Mouse (Mus musculus): ENCODE data around the gene Tmem81. TPM values are rescaled to one million over a fixed set of nuclear protein-coding genes. Genes with fewer than 3 reads are reported as not detected.

Gene Tmem81
- total RNA-seq, 2 experiments from 2014 or later: 1.1 to 1.4 TPM

DNA sequence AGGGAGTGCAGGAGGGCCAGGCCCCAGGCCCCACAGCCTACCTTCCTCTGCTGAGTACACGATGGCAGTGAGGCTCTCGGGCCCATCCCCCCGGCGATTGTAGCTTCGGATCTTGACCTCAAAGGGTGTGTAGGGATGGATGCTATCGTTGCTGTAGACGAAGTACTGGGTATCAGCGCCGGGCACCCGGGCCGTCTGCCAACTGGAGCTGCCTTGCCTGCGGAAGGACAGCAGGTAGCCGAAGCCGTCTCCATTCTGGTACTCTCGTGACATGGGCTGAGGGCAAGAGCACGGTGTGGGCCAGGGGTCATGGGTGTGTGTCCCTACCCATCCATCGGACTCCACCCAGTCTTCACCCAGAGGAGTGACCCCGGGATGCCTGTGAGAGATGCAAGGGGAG lies 12.6 kb downstream of the Tmem81 start:
- DNase-seq (ENCODE audit: low spot score): no peak

DNA sequence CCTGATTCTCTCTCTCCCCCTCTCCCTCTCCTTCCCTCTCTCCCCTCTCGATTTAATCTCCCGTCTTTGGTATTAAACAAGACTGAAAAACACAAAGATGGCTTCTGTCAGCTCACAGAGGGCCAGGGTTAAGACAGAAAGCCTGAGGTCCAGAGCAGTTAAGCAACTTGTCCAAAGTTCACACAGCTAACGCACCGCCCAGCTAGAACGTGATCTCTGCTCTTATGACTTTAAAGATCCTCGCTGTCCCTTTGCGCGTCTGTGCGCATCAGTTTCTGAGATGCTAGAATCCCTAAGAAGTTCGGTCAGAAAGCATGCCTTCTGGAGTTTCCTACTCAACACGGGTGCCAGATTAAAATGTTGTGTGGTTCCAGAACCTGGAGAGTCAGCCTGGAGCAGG lies 13.7 kb downstream of the Tmem81 start:
- DNase-seq (ENCODE audit: low spot score): no peak

DNA sequence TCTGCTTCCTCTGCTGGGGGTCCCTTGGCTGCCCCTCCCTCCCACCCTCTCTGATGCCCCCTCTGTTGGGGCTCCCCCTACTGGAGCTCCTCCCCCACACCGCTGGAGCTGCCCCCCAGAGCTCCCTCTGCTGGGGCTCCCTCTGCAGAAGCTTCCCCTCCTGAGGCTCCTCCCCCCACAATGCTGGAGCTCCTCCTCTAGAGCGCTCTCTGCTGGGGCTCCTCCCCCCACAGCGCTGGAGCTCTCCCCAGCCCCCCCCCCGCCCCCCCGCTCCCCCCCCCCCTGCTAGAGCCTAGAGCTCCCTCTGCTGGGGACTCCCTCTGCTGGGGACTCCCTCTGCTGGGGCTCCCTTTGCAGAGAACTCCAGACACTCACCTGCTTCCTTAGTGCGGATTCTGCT lies 14.7 kb downstream of the Tmem81 start:
- DNase-seq (ENCODE audit: low spot score): peak; percentile 73

DNA sequence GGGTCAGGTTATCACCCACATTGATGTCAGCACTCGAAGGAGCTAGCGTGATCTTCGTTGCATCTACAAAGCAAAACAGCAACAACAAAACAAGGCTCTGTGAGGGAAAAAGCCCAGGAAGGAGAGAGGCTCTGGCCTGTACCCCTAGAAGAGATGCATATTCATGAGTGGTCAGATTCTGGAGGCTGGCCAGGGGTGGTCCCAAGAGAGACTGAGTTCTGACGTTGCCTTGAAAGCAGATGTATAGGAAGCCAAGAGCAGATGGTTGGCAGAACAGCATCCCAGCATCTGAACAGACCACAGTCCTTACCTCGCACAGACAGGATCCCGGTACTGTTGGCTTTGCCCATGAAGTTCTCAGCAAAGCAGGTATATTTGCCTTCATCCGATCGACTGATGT lies 17.0 kb downstream of the Tmem81 start:
- no peak for DNase-seq (ENCODE audit: low spot score)

DNA sequence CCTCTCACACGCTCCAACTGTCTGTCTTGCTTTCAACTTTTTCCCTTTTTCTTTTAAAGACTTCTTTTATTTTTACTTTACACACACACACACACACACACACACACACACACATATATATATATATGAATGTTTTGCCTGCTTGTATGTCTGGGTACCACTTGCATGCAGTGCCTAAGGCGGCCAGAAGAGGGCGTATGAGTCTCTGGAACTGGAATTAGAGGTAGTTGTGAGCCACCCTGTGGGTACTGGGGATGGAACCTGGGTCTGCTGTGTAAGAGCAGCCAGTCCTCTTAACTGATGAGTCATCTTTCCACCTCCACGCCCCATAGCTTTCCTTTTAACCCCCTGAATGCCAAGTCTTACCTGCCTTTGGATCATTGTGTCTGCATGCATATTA lies 17.9 kb downstream of the Tmem81 start:
- no peak for DNase-seq (ENCODE audit: low spot score)

DNA sequence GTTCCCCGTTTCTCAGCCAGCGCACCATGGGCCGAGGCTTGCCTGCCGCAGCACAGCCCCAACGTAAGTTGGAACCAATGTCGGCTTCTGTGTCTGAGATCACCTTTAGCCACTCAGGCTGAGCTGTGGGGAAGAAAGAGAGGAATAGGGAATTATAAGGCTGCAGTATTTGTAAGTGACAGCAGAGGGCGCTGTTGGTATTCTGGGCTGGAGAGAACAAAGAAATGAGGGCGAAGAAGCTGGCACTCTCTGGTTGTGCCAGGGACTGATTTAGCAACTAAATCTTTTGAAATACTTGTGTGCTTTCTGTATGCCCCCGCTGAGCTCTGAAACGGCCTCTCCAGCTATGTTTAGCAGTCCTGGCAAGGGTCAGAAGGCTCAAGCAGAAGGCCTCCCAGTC lies 19.8 kb downstream of the Tmem81 start:
- peak; percentile 63 for DNase-seq (ENCODE audit: low spot score)

DNA sequence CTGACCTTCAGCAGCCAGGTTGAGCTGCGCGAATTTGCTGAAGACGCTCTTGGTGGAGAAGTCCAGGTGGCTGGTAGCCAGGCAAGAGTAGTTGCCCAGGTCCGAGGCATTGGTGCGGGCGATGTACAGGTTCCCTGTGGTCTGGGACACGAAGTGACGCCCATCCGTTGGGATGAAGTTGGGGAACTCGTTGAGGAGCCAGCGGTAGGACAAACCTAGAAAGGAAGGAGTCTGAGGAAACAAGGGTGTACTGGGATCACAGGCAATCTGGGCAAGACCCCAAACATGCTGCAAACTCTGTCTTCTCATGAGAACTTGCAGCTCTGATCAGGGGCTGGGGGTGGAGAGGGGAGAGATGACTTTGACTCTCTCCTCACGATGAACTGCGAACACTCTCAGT lies 22.0 kb downstream of the Tmem81 start:
- no peak for DNase-seq (ENCODE audit: low spot score)

DNA sequence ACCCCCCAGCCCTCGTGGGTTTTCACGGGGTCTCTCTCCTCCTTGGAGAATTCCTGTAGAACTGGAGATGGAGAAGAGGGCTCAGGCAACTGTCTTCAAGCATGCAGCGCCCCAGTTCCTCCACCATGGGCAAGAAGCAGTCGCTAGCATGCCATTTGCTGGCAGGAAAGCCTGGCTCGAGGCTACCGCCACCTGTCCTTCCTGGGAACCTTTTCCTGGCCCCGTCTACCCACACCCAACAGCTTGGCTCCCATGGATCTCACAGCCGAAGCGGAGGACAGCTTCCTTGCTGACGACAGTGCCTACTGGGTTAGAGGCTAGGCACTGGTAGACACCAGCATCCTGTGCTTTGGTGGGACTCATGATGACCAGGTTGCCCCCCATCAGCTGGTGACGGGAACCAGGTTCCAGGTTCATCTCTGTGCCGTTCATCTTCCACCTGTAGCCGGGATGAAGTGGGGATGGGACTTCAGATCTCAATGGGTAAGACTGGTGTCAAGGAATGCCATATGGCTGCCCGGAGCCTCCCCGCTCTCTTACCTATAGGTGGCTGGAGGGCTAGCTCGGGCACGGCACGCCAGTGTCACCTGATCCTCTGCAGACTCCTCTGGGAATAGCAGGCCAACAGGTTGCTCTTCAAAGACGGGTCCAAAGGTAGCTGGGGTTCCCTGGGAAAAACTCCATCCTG lies 22.8 kb downstream of the Tmem81 start:
- DNase-seq (ENCODE audit: low spot score): peak; percentile 28

DNA sequence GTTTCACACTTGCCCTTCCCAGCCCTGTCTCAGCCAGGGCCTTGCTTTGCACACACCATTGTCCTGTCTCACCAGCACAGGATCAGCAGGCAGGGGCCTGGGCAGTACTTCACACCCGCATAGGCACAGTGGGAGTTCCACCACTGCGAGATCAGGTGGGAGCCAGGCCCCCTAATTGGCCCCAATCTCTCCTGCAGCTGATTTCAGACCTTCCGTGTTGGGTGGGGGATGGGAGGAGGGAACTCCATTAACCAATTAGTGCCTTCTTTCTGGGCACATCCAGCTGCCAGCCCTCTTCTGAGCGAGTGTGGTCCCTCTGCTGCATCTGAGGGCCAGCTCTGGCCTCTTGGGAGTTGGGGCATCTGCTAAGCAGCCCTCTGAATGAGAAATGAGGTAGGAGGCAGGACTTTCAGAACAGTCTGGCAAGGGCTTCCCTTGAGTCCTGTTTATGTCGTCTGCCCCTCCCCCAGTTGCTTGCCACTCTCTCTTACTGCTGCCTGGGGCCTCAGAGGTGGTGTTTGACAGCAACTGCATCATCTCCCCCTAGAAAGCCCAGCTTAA lies 24.7 kb downstream of the Tmem81 start:
- no peak for DNase-seq (ENCODE audit: low spot score)

DNA sequence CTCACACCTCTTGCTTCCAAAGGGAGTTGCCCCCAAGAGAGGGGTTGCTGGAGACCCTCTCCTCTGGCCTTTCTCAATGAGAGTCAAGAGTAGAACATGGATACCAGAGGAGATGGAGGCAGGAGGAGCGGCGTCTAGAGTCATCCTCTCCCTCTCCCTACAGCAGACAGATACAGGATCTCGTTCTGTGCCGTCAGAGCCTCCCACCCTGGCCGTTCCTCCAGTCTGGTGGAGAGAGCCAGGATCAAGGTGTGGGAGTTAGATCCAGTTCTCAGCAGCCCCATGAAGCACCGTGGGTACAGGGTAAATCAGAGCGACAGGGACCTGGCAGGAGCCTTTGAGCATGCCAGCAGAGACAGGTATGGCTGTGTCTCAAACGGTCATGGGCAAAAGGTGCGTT lies 26.5 kb downstream of the Tmem81 start:
- no peak for DNase-seq (ENCODE audit: low spot score)

DNA sequence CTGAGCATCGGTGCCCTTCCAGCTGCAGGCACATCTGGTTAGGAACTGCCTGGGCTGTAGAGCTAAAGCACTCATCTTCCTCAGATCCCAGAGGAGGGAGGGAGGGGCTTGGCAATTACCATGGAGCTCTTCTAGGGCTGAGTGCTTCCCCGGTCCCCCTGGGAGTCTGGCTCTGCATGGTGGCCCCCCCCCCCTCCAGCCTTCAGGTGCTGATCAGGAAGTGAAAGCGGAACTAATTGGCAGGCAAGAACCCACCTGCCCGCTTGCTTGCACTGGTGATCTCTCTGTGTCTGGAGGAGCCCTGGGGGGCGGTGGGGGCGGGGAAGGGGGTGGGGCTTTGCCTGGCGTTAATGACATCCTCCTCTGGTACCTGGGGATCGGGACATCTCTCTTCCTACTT lies 27.8 kb downstream of the Tmem81 start:
- no peak for DNase-seq (ENCODE audit: low spot score)

DNA sequence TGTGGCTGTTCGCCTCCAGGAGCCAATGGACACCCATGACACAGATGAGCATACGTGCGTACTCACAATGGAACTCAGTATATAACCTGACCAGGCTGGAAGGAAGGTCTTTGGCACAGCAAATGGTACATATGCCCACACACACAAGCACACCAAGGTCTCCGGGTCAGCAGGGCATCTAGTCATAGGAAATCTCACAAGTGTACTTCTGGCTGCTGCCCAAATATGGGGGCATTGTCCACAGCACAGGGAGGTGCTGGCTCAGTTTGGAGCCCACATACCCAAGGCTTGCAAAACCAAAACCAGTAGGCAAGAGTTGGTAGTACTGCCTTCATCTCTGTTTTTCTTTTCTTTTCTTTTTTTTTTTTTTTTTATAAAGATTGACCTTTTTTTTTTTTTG lies 29.5 kb downstream of the Tmem81 start:
- DNase-seq (ENCODE audit: low spot score): no peak

DNA sequence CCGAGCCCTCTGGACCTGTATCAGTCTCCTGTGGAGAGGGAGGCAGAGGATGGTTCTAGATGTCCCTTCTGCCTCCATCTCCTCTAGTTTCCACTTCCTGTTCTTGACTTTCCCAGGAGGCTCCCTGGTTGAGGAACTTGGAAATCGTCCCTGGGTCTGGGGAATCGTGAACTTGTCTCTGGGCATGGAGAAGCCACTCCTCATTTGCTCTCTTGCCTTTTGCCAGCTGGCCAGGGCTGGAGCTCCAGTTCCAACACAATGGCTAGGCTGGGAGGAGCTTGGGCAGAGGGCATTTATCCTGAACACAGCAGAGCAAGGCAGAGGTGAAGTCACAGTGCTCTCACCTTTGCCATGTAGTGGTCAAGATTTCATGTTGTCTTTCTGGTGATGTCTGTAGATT lies 30.4 kb downstream of the Tmem81 start:
- DNase-seq (ENCODE audit: low spot score): no peak

DNA sequence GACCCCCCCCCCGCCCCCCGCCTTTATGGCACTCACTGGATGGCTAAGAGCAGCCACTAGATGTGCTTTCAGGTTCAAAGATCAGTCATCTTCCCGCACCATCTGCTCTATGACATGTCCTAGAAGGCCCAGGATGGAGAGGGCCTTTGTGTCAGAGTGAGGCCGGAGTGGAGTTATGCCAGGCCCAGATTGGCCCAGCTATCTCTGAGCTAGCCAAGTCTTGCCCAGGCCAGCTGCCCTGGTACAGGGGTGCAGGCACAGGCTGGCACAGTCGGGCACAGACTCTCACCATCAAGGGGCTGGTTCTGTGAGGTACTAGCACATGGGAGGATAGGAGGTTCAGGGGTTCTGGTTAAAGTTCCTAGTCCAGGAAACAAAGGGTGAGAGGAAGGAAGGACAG lies 31.7 kb downstream of the Tmem81 start:
- DNase-seq (ENCODE audit: low spot score): no peak

DNA sequence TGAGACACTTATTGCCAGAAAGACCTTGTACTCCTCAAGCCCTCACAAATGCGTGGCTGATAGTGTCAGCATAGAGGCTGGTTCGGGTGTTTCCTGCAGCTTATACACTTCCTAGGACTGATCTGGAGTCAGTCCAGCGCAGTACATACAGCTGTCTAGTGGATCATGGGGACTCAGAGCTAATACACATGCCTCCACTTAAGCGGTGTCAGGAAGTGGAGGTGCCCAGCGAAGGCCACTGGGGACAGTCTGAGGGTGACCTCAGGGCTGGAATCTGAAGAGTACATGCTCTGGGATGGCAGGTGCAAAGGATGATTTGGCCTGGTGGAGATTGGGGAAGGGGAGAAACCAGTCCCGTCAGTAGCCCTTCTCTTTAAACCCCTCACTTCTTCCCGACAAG lies 34.7 kb downstream of the Tmem81 start:
- no peak for DNase-seq (ENCODE audit: low spot score)

DNA sequence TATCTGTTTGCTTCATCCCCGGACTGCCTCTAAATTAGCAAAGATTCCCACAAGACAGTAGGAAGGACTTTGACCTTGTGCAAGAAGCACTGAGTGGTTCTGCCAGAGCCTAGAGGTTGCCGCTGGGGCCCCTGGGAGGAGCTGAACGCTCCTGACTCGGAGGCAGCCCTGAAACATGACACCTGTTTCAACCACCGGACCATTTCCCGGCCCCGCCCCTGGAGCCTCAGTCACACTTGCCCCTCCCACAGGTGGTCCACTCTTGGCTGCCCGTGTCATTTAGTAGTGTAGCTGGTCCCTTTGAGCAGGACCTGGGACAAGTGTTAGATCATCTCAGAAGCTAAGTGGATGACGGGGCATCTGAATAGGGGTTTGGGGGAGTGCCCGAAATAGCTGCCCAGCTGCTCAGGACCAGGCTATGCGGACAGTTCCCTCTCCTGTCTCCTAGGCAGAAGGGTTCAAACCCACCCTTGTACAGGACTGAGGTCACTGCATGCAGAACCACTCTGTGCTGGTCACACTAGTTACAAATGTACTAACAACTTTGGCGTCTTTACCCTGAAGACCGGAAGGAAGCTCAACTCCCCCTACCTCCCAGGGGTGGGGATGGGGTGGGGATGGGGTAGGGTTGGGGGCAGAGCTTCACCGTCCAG lies 35.3 kb downstream of the Tmem81 start:
- DNase-seq (ENCODE audit: low spot score): no peak

DNA sequence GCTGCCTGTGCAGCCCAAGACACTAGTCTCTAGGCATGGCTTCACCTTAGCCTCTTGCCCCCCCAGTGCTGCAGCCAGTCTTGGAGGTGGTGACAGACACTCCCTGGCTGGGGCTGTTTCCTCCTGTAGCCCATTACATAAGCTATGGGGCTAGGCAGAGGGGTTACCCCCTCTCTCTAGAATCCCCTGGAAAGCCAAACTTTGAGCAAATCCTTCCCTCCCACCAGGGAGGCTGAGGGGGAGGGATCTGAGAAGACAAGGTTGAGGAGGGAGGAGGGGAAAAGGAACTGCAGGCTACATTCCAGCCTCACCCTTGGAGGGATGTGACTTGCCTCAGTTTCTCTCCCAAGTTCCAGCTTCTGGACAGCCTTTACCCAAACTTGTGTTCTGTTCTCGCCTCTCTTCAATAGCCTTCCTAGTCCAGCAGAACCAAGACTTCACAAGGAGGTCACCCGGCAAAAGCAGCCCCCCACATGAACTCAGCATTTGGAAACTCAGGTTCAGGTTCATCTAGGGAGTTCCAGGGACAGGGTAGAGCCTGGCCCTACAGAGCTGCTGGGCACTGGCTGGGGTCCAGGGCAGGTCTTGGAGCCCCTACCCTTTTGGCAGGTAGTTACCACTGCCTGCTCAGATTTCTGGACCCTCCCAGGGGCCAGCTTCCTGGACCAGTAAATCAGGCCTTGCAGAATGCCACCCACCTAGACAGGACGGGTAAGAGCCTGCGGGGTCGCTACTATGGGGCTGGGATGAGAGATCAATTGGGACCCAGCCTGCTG lies 36.0 kb downstream of the Tmem81 start:
- no peak for DNase-seq (ENCODE audit: low spot score)

DNA sequence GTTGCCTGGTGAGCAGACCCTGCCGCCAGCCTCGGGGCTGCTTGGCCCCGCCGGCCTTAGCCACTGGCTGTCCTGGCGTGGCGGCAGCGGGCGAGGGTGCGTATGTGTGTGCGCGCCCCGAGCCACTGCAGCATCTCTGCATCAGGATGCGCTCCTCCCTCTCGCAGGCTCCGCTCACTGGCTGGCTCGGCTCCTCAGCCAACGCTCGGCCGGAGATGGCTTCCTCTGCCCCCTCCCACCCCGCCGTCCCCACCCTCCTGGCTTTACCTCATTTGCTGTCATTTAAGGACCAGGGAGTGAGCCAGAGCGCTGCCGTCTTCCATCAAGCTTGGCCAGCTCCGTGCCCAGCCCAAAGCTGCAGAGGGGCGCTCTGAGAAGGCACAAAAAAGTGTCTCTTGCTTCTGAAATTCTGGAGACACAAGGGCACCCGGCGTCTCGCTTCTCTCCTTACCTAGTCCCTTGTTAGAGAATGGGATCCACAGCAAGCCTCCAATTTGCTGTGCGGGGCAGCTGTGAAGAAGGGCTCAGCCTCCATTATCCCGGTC lies 36.8 kb downstream of the Tmem81 start, which contains the start of gene Cntn2:
TSS of gene Cntn2 (minus strand) at position 495 of the 545 bp plus-strand sequence.
- no peak for DNase-seq (ENCODE audit: low spot score)

DNA sequence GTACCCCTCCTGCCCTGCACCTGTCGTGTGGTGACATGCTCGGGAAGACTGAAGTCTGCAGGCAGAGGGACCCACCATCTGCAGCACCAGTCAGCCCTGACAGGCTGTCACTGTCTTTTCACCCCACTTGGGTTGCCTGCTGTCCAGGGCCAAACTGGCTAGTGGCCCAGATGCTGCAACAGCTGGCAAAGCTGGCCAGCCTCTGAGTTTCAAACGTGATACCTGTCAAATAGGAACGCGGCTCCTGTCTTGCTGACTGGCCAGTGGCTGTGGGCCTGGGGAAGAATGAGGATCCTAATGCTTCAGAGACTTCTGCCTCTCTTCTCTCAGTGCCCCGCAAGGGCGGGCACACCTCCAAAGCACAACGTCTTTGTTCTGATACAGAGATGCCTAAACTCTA lies 37.8 kb downstream of the Tmem81 start:
- DNase-seq (ENCODE audit: low spot score): peak; percentile 41

DNA sequence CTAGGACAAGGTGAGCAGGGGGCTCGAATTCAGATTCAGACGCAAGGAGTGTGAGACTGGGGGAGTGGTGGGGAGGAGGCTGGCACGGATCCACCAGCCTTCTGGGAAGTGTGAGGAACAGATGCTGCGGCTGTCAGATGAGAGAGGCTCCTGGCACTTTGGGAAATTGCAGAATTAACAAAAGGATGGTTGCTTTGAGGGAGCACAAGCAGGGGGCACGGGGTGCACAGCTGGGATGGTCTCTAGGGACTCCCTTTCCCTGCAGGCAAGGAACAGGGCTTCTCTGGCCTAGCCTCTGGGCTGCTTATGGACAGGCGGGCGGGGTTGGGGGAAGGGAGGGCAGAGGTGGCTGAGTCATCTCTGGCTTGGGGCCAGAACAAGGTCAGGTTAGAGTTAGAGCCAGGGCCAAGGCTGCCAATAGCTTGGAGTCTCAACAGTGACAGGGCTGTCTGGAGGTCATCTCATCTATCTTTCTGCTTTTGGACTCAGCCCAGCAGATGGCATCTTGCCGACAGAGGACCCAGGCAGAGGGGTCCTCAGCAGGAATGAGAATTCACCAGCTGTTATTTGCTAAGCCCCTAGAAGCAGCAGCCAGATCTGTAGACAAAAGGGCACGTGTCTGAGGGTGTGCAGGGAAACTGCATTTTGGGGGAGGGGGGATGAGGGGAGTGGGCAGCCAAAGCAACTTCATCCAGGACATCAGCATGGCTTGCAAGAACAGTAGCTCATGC lies 52.0 kb downstream of the Tmem81 start:
- peak; percentile 77 for DNase-seq (ENCODE audit: low spot score)
